Mouse (Mus musculus) megakaryocyte, embryonic 14.5 days (primary cell): ENCODE data around the gene Miox.

ENCODE experiments used
- FLI1 ChIP-seq: IDR thresholded peaks from 2 replicates; pipeline ENCODE4 v1.6.1; 2012; ENCODE audit warnings: low read length, inconsistent platforms, mixed read lengths
- GATA1 ChIP-seq: IDR thresholded peaks from 3 replicates; pipeline ENCODE4 v1.6.1; 2012; ENCODE audit warnings: mixed read lengths, low read length, inconsistent platforms, borderline replicate concordance

- TF ChIP-seq GATA1 (no peak), FLI1 (no peak)
Observed at GRCm38 (mm10) chr15:89372068-89372467, 37.9 kb downstream of the Miox start.
